Mouse (Mus musculus): ENCODE measurements around the gene Ttll10. TPM values are rescaled to one million over a fixed set of nuclear protein-coding genes. Genes with fewer than 3 reads are reported as not detected.

Gene Ttll10
- polyA plus RNA-seq, 1 experiment from 2014 or later: 0.12 TPM

- no peak overlapping the region for H3K4me2 ChIP-seq
- H3K36me3 ChIP-seq: peaks cover 5% of the 10 kb centered on the region; the same call in 1 of the 2 replicates
- H3K27ac ChIP-seq: no peak overlapping the region
- DNase-seq: no peak
- H3K9me3 ChIP-seq (replicated peaks): no peaks in the 10 kb centered on the region
- 76% methylated on average over 7 of the region's 7 CpGs for WGBS (ENCODE audit: insufficient replicate concordance)
- no peak overlapping the region for H3K9ac ChIP-seq
- no peak overlapping the region for H3K4me3 ChIP-seq (replicated peaks)
- ATAC-seq (ENCODE audit: low read depth): no peak
- peaks cover 17% of the 10 kb centered on the region for H3K4me1 ChIP-seq (replicated peaks)
- H3K27me3 ChIP-seq: no peaks in the 10 kb centered on the region
Measured at GRCm38 (mm10) chr4:156024184-156024583, 35.0 kb downstream of the Ttll10 start.

DNA sequence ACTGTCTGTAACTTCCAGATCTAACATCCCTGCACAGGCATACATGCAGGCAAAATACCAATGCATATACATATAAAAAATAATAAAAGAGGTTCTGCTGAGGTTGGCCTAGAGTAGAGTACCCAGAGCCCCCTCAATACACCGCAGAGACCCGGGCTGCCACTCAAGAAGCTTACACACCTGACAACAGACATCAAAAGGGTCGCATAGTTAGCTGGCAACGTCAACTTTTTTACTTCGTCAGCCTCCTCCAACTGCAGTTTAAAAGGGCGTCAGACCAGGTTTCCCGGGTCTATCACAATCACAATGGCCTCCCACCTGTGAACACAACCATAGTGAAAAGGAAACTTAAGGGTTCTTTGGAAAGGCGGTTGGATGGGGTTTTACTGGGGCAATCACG, 35.7 kb downstream of the Ttll10 start:
- Histone ChIP-seq H3K4me2 (no peak overlapping the region), H3K4me1 (replicated peaks) (peaks cover 17% of the 10 kb centered on the region), H3K27me3 (no peaks in the 10 kb centered on the region), H3K9ac (no peak overlapping the region), H3K36me3 (peaks cover 5% of the 10 kb centered on the region; the same call in 1 of the 2 replicates), H3K9me3 (replicated peaks) (no peaks in the 10 kb centered on the region), H3K27ac (no peak overlapping the region), H3K4me3 (replicated peaks) (no peak overlapping the region)
- WGBS (ENCODE audit: insufficient replicate concordance): 71% methylated on average over 9 of the region's 9 CpGs
- no peak for DNase-seq
- no peak for ATAC-seq (ENCODE audit: low read depth)

DNA sequence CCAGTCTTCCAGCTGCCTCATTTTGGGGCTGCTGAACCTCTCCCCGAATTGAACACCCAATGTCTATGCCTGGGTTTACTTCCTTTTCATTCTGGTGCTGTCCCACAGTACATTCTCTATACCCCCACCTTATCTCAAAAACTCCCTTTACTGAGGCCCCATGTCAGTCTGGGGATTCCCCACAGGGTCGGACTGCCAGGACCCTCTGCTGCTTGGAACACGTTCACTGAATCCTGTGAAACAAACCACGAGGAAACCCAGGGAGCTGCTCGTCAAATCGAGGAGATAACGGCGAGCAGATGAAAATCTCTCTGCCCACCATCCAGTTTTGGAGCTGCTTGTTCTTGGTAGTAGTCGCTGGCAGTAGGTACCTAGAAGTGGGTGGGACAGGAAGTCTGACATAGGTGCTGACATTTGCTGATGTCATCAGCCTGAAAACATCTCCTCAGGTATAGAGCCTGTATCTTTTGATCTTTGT, 37.2 kb downstream of the Ttll10 start:
- no peak overlapping the region for H3K27ac ChIP-seq
- H3K9me3 ChIP-seq (replicated peaks): no peaks in the 10 kb centered on the region
- 27% methylated on average over 9 of the region's 9 CpGs for WGBS (ENCODE audit: insufficient replicate concordance)
- H3K4me1 ChIP-seq (replicated peaks): peaks cover 17% of the 10 kb centered on the region
- no peak overlapping the region for H3K9ac ChIP-seq
- no peak for ATAC-seq (ENCODE audit: low read depth)
- no peaks in the 10 kb centered on the region for H3K27me3 ChIP-seq
- H3K4me2 ChIP-seq: no peak overlapping the region
- H3K36me3 ChIP-seq: no peaks in the 10 kb centered on the region
- no peak for DNase-seq
- H3K4me3 ChIP-seq (replicated peaks): no peak overlapping the region

DNA sequence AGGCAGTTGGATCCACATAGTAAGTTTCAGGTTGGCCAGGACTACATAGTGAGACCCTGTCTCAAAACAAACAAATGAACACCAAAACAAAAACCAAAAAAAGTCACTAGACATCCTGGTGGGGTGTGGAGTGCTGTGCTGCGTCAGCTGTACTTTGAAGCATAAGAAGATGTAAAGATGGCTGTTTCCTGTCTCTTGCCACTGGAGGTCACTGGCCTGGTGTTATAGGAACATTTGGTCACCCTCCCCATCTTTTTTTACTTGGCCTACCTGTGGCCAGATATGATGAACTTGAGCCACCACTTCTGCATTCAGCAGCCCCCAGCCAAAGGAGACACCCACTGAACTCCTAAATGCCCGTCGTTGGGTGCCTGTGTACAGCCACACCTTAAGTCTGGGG, 37.8 kb downstream of the Ttll10 start:
- H3K27me3 ChIP-seq: no peaks in the 10 kb centered on the region
- no peak overlapping the region for H3K27ac ChIP-seq
- ATAC-seq (ENCODE audit: low read depth): no peak
- H3K36me3 ChIP-seq: peaks cover 2% of the 10 kb centered on the region; the same call in 1 of the 2 replicates
- H3K4me1 ChIP-seq (replicated peaks): peaks cover 17% of the 10 kb centered on the region
- no peak overlapping the region for H3K9ac ChIP-seq
- WGBS (ENCODE audit: insufficient replicate concordance): 49% methylated on average over 3 of the region's 3 CpGs
- no peak for DNase-seq
- no peak overlapping the region for H3K4me3 ChIP-seq (replicated peaks)
- H3K9me3 ChIP-seq (replicated peaks): no peaks in the 10 kb centered on the region
- no peak overlapping the region for H3K4me2 ChIP-seq

- 83% methylated on average over 12 of the region's 12 CpGs for WGBS (ENCODE audit: insufficient replicate concordance)
- ATAC-seq (ENCODE audit: low read depth) (no peak), DNase-seq (no peak)
- H3K27me3 ChIP-seq: no peaks in the 10 kb centered on the region
- H3K27ac ChIP-seq: no peak overlapping the region
- H3K4me3 ChIP-seq (replicated peaks): no peak overlapping the region
- no peak overlapping the region for H3K9ac ChIP-seq
- no peaks in the 10 kb centered on the region for H3K9me3 ChIP-seq (replicated peaks)
- H3K4me2 ChIP-seq: no peak overlapping the region
- H3K4me1 ChIP-seq (replicated peaks): peaks cover 9% of the 10 kb centered on the region
- H3K36me3 ChIP-seq: peaks cover 8% of the 10 kb centered on the region
Measured at GRCm38 (mm10) chr4:156019771-156020170, 39.4 kb downstream of the Ttll10 start.

DNA sequence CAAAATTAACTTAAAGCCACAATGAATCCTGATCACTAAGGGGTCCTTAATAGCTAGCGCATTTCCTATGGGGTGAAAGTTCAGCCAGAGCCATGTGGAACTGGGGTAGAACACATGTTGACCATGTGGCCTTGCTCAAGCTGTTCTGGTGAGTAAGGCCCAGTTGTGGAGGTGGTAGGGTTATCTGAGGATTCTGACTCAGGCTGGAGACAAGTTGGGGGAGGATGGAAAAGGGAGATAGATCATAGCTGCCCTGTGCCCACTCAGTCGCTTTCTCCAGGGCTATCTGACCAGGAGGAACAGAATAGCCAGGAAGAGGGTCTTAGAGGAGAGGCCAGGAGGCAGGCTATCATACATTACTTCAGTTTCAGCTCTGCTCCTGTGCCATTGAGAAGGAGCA, 44.8 kb downstream of the Ttll10 start:
- WGBS (ENCODE audit: insufficient replicate concordance): 78% methylated on average over 2 of the region's 2 CpGs
- no peak for ATAC-seq (ENCODE audit: low read depth)
- peaks cover 52% of the 10 kb centered on the region for H3K36me3 ChIP-seq

GRCm38 (mm10) chr4:156013637-156014036, 45.6 kb downstream of the Ttll10 start, which contains the start of gene Tnfrsf4:
TSS of gene Tnfrsf4 (plus strand) at chr4:156013843.
- Histone ChIP-seq H3K4me1 (replicated peaks) (no peaks in the 10 kb centered on the region), H3K27me3 (no peaks in the 10 kb centered on the region), H3K4me3 (replicated peaks) (no peak within 1 kb of the TSS), H3K36me3 (peaks cover 60% of the 10 kb centered on the region), H3K9me3 (replicated peaks) (no peaks in the 10 kb centered on the region), H3K9ac (no peak within 1 kb of the TSS), H3K4me2 (no peak within 1 kb of the TSS), H3K27ac (no peak within 1 kb of the TSS)
- 72% methylated on average over 8 of the region's 8 CpGs for WGBS (ENCODE audit: insufficient replicate concordance)
- no peak for DNase-seq
- no peak for ATAC-seq (ENCODE audit: low read depth)

More for the DNA sequence above, 44.8 kb downstream of the Ttll10 start:
- no peak overlapping the region for H3K9ac ChIP-seq
- H3K4me1 ChIP-seq (replicated peaks): no peaks in the 10 kb centered on the region
- H3K4me2 ChIP-seq: no peak overlapping the region
- H3K9me3 ChIP-seq (replicated peaks): no peaks in the 10 kb centered on the region
- no peaks in the 10 kb centered on the region for H3K27me3 ChIP-seq
- no peak overlapping the region for H3K4me3 ChIP-seq (replicated peaks)
- no peak for DNase-seq
- no peak overlapping the region for H3K27ac ChIP-seq

DNA sequence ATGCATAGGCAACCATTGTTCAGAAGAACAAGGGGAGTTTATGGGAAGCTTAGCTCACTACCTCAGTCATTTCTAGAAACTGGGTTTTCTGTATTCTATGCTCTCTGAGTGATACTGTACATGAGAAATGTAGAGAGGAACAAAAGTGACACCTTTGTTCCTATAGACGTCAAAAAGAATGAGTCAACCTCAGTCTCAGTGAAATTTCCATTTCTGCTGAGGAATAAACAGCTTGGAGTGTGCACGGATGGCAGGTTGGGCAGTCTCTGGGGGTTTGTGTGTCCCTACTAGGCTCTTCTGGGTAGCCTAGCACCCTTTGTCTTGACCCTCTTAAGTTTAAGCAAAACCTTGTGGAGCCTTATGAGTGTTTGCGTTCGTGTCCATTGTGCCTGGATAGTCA, 50.8 kb downstream of the Ttll10 start:
- Histone ChIP-seq H3K4me1 (replicated peaks) (no peaks in the 10 kb centered on the region), H3K9me3 (replicated peaks) (no peaks in the 10 kb centered on the region), H3K9ac (no peak overlapping the region), H3K27ac (no peak overlapping the region), H3K4me3 (replicated peaks) (no peak overlapping the region), H3K36me3 (peaks cover 95% of the 10 kb centered on the region), H3K4me2 (no peak overlapping the region), H3K27me3 (no peaks in the 10 kb centered on the region)
- DNase-seq (no peak), ATAC-seq (ENCODE audit: low read depth) (no peak)
- WGBS (ENCODE audit: insufficient replicate concordance): 84% methylated on average over 4 of the region's 4 CpGs

GRCm38 (mm10) chr4:156004109-156004508, 55.1 kb downstream of the Ttll10 start:
- peaks cover 95% of the 10 kb centered on the region for H3K36me3 ChIP-seq
- no peaks in the 10 kb centered on the region for H3K9me3 ChIP-seq (replicated peaks)
- WGBS (ENCODE audit: insufficient replicate concordance): 88% methylated on average over 3 of the region's 3 CpGs
- H3K9ac ChIP-seq: no peak overlapping the region
- no peaks in the 10 kb centered on the region for H3K4me1 ChIP-seq (replicated peaks)
- H3K27me3 ChIP-seq: no peaks in the 10 kb centered on the region
- no peak for ATAC-seq (ENCODE audit: low read depth)
- no peak for DNase-seq
- H3K4me3 ChIP-seq (replicated peaks): no peak overlapping the region
- no peak overlapping the region for H3K4me2 ChIP-seq
- H3K27ac ChIP-seq: no peak overlapping the region

- Histone ChIP-seq H3K9me3 (replicated peaks) (no peaks in the 10 kb centered on the region), H3K4me2 (peak overlapping the region; percentile 75), H3K4me3 (replicated peaks) (peak overlapping the region; percentile 85), H3K4me1 (replicated peaks) (peaks cover 62% of the 10 kb centered on the region), H3K36me3 (peaks cover 34% of the 10 kb centered on the region), H3K27me3 (no peaks in the 10 kb centered on the region), H3K27ac (peak overlapping the region; percentile 96), H3K9ac (peak overlapping the region; percentile 92)
- WGBS (ENCODE audit: insufficient replicate concordance): 1% methylated on average over 15 of the region's 15 CpGs
- ATAC-seq (ENCODE audit: low read depth) (no peak), DNase-seq (no peak)
Measured at GRCm38 (mm10) chr4:155993606-155994005, 65.6 kb downstream of the Ttll10 start.

DNA sequence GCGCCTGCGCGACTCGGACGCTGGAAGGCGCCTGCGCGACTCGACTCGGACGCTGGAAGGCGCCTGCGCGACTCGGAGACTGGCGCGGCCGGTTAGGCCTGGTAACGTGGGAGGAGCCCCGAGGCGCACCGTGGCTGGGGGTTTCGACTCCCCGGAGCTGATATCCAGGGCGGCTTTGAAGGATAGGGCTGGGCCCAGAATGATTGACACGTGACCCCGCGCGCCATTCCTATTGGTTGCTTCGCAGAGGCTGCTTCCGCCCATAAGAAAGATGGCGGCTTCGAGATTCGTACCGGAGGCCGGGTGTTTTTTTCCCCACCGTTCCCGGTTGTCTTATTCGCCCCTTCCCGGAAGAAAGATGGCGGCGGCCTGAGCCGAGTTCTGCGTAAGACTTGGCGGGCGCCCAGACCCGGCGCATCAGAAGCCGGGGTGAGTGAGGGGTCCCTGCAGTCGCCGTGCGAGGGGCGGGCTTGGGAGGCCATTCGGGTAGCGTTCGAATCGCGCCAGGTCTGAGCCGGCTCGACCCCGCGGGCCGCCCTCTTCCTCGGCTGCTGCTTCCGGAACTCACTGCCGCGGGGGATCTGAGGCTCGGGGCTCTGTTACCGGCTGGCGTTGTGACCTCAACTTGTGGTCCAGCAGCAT, 66.2 kb downstream of the Ttll10 start:
- WGBS (ENCODE audit: insufficient replicate concordance): under 1% methylated on average over 70 of the region's 70 CpGs
- H3K4me1 ChIP-seq (replicated peaks): peaks cover 68% of the 10 kb centered on the region
- peak overlapping the region; percentile 75 for H3K4me2 ChIP-seq
- ATAC-seq (ENCODE audit: low read depth): peak; percentile 77
- peaks cover 28% of the 10 kb centered on the region for H3K36me3 ChIP-seq
- no peaks in the 10 kb centered on the region for H3K27me3 ChIP-seq
- no peaks in the 10 kb centered on the region for H3K9me3 ChIP-seq (replicated peaks)
- peak overlapping the region; percentile 96 for H3K27ac ChIP-seq
- peak; percentile 94 for DNase-seq
- H3K9ac ChIP-seq: peak overlapping the region; percentile 92
- peak overlapping the region; percentile 85 for H3K4me3 ChIP-seq (replicated peaks)

All from liver, embryonic 13.5 days (tissue).